Mouse (Mus musculus) erythroblast, embryonic 14.5 days (primary cell): Measurements from ENCODE around the gene 4930519P11Rik. TPM values are rescaled to one million over a fixed set of nuclear protein-coding genes. Genes with fewer than 3 reads are reported as not detected.
A peak's percentile ranks its signal among the peaks of the same experiment; 100 is the strongest.

Experiments
- H3K27me3 ChIP-seq: 2 replicates; pipeline ENCODE4 v1.6.1; 2012; ENCODE audit warnings: inconsistent platforms; ENCODE audit not compliant: control insufficient read depth
- H3K36me3 ChIP-seq: 2 replicates; pipeline ENCODE4 v1.6.1; 2012; ENCODE audit warnings: mild to moderate bottlenecking, inconsistent platforms; ENCODE audit not compliant: control insufficient read depth
- H3K4me1 ChIP-seq: 2 replicates; pipeline ENCODE4 v1.6.1; 2012; ENCODE audit warnings: inconsistent platforms; ENCODE audit not compliant: control insufficient read depth
- H3K4me3 ChIP-seq: replicated peaks from 2 replicates; pipeline ENCODE3; 2012; ENCODE audit warnings: moderate library complexity, mild to moderate bottlenecking, inconsistent platforms
- H3K9me3 ChIP-seq: 2 replicates; pipeline ENCODE4 v1.6.1; 2012; ENCODE audit warnings: low read length, inconsistent platforms, mixed read lengths; ENCODE audit not compliant: control insufficient read depth
- GATA1 ChIP-seq: IDR thresholded peaks from 2 replicates; pipeline ENCODE4 v1.6.1; 2012; ENCODE audit warnings: low read length, inconsistent platforms, mixed read lengths
- TAL1 ChIP-seq: IDR thresholded peaks from 3 replicates; pipeline ENCODE4 v1.6.1; 2012; ENCODE audit warnings: low read length, inconsistent platforms, mixed read lengths
- polyA plus RNA-seq: library from polyadenylated mRNA; stranded (reverse); fragments of >175 nt; gene quantifications from 2 replicates; pipeline ENCODE4 v1.2.3, GENCODE M21; 2012

Gene 4930519P11Rik
- polyA plus RNA-seq, 1 experiment, result 0.33 TPM

DNA sequence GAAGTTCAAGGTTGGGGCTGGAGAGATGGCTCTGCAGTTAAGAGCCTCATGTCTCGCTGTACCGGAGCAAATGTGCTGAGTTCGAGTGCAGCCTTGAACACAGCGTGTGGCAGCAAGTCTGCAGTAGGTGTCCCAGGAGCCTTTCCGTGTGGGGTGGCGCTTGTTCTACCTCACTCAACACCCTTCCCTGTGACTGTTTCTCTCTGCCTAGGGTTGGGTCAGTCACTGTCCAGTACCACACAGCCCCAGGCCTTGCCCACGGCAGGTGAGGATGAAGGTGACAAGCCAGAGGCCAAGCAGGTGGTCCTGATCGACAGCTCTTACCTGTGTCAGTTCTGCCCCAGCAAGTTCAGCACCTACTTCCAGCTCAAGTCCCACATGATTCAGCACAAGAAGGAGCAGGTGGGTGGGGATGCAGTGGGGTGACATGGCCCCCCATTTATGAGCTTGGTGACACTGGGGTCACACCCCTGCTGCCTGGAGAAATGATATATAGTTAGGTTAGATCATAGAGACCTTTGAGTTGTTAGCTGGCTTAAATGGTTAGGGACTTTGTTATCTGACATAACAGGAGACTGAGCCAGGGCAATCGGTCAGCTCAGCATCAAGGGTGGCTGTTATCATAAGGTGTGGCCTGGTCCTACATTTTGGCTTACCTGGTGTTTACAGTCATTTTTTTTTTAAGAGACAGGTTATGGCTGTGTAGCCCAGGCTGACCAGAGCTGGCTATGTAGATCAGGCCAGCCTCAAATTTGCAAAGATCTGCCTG lies 20.8 kb upstream of the 4930519P11Rik start:
- Histone ChIP-seq H3K36me3 (peaks cover 80% of the 10 kb centered on the region), H3K9me3 (peaks cover 10% of the 10 kb centered on the region), H3K4me3 (peak overlapping the region; percentile 63), H3K4me1 (peaks cover 67% of the 10 kb centered on the region), H3K27me3 (no peaks in the 10 kb centered on the region)
- TF ChIP-seq TAL1 (peak; percentile 71), GATA1 (peak; percentile 65; the same call in 1 of the 2 replicates)

DNA sequence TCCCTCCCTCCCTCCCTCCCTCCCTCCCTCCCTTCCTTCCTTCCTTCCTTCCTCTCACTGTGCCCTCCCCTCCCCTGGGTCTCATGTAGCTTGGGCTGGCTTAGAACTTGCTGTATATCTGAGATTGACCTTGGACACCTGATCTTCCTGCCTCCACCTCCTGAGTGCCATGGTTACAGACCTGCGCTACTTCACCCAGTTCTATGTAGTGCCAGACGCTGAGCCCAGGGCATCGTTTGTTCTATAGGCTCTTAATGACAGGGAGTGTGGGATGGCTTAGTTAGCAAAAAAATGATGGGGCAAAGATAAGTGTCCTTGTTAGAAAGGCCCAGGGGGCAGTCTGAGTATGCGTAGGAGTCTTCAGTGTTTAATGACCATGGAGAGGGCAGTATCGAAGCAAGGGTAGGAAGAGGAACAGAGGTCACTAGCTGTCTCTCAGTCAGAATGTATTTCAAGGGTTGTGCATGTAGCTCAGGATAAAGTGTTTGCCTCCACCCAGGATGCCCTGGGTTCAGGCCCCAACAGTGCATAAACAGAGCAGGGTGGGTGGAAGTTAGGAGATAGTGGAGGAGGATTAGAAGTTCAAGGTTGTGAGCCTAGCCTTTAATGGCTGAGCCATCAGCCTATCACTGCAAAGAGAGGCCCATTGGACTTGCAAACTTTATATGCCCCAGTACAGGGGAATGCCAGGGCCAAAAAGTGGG lies 20.0 kb upstream of the 4930519P11Rik start:
- H3K36me3 ChIP-seq, result peaks cover 80% of the 10 kb centered on the region
- peaks cover 76% of the 10 kb centered on the region for H3K4me1 ChIP-seq
- H3K4me3 ChIP-seq, result peak overlapping the region; percentile 90
- H3K9me3 ChIP-seq, result peaks cover 5% of the 10 kb centered on the region
- no peaks in the 10 kb centered on the region for H3K27me3 ChIP-seq
- TF ChIP-seq GATA1 (no peak; the same call in 1 of the 2 replicates), TAL1 (no peak)

DNA sequence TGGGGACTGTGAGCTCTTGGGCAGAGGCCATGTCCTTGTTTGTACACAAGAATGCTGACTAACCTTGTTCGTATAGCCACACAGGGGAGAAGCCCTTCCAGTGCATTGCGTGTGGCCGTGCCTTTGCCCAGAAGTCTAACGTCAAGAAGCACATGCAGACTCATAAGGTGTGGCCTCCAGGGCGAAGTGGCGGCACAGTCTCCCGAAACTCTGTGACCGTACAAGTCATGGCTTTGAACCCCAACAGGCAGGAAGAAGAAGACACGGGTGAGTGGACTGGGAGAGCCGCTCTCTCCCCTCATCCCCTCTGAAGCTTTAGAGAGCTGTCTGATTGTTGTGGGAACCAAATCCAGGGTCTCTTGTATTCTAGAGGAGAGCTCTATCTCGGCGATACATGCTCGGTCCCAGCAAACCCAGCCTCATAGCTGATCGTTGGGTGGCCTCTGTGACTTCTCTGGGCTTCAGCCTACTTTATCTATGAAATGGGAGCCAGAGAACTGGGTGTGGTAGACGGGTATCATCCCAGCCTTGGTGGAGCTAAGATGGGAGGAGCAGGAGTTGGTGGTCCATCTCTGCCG lies 19.1 kb upstream of the 4930519P11Rik start:
- Histone ChIP-seq H3K27me3 (no peaks in the 10 kb centered on the region), H3K4me3 (peak overlapping the region; percentile 90), H3K36me3 (peaks cover 77% of the 10 kb centered on the region), H3K4me1 (peaks cover 80% of the 10 kb centered on the region), H3K9me3 (no peaks in the 10 kb centered on the region)
- TF ChIP-seq TAL1 (0 out of 3 replicates have a peak, but pooled peaks have one; percentile 25), GATA1 (peak; percentile 18; the same call in 1 of the 2 replicates)

DNA sequence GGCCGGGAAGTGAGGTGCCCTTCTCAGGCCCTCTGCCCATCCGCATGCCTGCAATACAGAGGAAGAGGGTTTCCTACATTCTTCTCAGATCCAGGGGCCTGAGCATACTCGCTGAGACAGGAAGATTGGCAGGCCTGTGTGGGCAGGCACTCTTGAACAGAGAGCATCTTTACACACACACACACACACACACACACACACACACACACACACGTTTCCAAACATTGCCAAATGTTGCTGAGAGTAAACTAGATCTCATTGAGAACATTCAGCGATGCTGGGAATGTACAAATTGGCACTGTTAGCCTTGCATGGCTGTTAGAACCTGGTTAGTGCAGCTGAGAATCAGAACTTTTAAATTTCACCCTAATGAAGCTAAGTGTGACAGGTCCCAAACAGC lies 17.3 kb upstream of the 4930519P11Rik start:
- no peak for TF ChIP-seq GATA1
- TF ChIP-seq TAL1, result no peak
- Histone ChIP-seq H3K4me3 (peak overlapping the region; percentile 90), H3K9me3 (no peaks in the 10 kb centered on the region), H3K36me3 (peaks cover 71% of the 10 kb centered on the region), H3K4me1 (peaks cover 74% of the 10 kb centered on the region), H3K27me3 (no peaks in the 10 kb centered on the region)

DNA sequence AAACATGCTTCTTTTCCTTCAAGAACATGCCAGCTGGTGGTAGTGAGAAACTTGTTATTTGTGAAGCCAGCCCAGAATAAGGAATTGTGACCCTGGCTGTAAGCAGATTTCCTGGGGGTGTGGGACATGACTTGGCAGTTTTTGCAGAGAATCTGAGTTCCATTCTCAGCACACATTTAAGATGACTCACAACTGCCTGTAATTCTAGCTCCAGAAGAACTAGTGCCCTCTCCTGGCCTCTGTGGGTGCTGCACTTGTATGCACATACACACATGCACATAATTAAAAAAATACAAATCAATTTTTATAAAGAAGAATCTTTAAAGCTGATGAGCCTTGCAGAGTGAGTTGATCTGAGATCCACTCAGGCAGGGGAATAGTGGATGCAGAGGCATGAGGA lies 10.9 kb upstream of the 4930519P11Rik start:
- Histone ChIP-seq H3K36me3 (peaks cover 76% of the 10 kb centered on the region), H3K4me3 (no peak overlapping the region)

DNA sequence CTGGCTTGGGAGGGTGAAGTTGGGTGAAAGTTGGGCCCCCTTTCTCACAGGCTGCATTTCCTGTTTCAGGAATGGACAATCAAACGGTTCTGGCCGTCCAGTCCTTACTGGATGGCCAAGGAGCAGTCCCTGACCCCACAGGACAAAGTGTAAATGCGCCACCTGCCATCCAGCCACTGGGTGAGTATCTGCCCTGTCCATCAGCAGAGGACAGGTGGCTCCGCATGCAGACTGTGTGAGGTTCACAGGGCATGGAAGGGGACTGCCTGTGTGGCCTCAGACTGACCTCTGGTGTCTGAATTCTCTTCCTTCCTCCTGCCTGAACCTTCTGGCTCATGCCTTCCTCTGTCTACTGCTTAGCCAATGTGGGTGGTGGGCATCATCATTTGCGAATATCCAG lies 8.4 kb upstream of the 4930519P11Rik start:
- no peak for TF ChIP-seq TAL1
- TF ChIP-seq GATA1, result no peak
- H3K4me3 ChIP-seq, result no peak overlapping the region
- H3K36me3 ChIP-seq, result peaks cover 63% of the 10 kb centered on the region
- H3K4me1 ChIP-seq, result peaks cover 26% of the 10 kb centered on the region
- H3K27me3 ChIP-seq, result no peaks in the 10 kb centered on the region
- H3K9me3 ChIP-seq, result peaks cover 12% of the 10 kb centered on the region

More for the DNA sequence above, 10.9 kb upstream of the 4930519P11Rik start:
- H3K4me1 ChIP-seq, result peaks cover 26% of the 10 kb centered on the region
- H3K9me3 ChIP-seq, result peaks cover 12% of the 10 kb centered on the region
- TF ChIP-seq GATA1 (no peak), TAL1 (no peak)
- H3K27me3 ChIP-seq, result no peaks in the 10 kb centered on the region

DNA sequence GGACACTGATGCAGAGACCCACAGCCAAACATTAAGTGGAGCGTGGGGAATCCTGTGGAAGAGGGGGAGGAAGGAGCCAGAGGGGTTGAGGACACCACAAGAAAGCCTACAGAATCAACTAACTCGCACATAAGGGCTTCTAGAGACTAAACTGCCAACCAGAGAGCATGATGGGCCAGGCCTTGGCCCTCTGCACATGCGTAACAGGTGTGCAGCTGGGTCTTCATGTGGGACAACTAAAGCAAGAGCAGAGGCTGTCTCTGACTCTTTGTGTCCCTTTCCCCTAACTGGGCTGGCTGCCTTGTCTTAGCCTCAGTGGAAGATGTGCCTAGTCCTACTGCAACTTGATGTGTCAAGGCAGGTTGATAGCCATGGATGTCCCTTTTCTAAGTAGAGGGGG lies 3.8 kb upstream of the 4930519P11Rik start:
- H3K9me3 ChIP-seq, result no peaks in the 10 kb centered on the region
- TF ChIP-seq TAL1, result no peak
- no peak for TF ChIP-seq GATA1
- no peaks in the 10 kb centered on the region for H3K27me3 ChIP-seq
- H3K4me1 ChIP-seq, result peaks cover 67% of the 10 kb centered on the region
- H3K4me3 ChIP-seq, result no peak overlapping the region
- H3K36me3 ChIP-seq, result peaks cover 26% of the 10 kb centered on the region

DNA sequence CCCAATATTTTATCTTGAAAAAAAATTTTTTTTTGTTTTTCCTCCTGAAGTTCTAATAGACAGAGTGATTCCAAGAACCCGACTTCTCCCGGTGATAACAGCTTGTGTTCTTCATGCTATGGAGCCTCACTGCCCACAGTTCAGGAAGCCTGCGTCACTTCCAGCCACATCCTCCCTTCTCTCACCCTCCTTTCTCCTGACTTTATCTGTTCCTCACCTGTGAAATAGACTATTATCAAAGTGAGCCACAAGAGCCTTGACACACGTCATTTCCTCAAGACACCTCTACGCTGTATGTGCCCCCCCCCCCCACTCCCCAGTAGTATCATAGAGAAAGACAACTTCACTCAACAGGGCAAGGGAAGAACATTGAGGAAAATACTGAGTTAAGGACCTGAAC lies 2.4 kb upstream of the 4930519P11Rik start:
- no peaks in the 10 kb centered on the region for H3K9me3 ChIP-seq
- TF ChIP-seq TAL1 (peak; percentile 14; the same call in 1 of the 3 replicates), GATA1 (no peak)
- H3K4me1 ChIP-seq, result peaks cover 68% of the 10 kb centered on the region
- H3K36me3 ChIP-seq, result peaks cover 21% of the 10 kb centered on the region
- H3K27me3 ChIP-seq, result no peaks in the 10 kb centered on the region
- peak overlapping the region; percentile 44 for H3K4me3 ChIP-seq

DNA sequence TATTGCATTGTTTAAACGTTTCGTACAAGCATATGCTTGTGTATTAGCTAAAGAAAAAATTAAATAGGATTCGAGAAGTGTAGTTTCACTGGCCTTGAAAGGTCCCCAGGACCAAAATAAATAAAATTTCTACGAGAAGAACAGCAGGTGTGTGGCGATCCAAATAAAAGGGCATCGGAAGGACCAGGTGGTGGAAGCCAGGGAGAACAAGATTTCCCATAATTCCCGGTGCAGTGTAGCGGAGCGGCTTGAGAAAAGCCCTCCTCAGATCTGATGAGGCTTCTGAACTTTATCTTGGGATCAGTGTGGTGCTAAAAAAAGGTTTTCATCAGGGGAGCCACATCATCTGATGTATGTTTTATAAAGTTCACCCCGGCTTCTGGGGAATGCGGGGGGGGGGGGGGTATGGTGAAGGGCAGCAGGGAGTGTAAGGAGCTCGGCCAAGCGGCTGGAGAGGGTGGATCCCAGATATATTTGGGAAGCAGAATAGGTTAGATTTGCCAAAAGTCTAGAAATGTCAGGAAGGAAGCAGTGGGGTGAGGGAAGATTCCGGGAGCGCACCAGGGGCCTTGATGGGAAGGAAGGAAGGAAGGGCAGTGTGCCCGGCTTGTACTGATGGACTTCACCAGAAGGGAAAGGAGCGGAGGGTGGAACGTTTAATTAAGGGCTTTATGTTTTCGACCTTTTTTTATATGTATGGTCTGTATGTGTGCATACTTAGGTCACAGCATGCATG lies 1.8 kb upstream of the 4930519P11Rik start:
- H3K4me3 ChIP-seq, result peak overlapping the region; percentile 44
- no peak for TF ChIP-seq GATA1
- no peak for TF ChIP-seq TAL1
- H3K27me3 ChIP-seq, result no peaks in the 10 kb centered on the region
- no peaks in the 10 kb centered on the region for H3K9me3 ChIP-seq
- H3K36me3 ChIP-seq, result peaks cover 16% of the 10 kb centered on the region
- H3K4me1 ChIP-seq, result peaks cover 72% of the 10 kb centered on the region
